Mouse (Mus musculus) kidney, postnatal 14 days (tissue): ENCODE measurements around the gene E2f6.
A peak's percentile ranks its signal among the peaks of the same experiment; 100 is the strongest.

Source experiments
- DNase-seq: peaks from one replicate; pipeline ENCODE4 v3.0.0; 2022; ENCODE audit warnings: mixed read lengths

Gene E2f6

DNA sequence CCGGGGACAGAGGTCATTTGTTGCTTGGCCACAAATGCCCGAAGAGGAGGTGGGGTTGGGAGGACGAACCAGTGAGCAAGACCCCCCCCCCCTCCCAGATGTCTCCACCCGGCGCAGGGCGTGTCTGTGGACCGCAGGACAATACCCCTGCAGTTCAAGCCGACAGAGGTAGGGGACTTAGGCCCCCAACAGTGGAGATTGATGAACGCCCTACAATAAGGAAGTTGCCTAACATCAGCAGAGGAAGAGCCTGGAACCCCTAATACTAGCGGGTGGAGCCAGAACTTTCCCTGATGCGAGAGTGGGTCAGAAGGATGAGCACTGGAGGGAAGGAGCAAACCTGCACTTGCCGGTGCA, 9.8 kb upstream of the E2f6 start:
- no peak for DNase-seq

DNA sequence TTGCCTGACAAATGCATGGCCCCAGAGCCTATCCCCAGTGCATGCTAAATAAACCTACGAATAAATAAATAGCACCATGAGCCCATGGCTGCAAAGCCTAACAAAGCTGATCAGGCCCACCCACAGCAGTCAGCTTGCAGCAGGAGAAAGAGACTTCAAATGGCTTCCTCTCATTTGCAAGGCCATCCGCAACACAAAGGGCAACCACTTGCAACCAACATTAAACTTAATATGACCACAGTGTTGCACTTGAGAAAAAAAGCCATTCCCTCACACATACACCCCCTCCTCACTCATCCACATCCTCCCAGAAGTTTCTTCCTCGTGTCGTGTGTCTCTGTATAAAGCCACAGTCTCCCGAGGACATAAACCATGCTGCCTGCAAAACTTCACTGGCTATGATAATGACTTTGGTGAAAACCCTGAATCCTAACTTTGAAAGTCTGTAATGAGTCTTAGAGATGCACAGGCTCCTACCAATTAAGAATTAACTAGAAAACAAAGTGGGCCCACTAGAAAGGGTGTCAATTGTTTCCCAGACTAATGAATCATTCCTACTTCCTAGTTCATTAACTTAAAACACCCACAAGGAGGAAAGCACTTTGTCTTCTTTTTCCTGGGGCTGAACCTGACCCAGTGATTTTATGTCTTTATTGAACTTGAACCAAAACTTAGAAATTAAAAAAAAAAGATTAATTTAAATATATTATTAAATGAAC, 7.4 kb upstream of the E2f6 start:
- DNase-seq: no peak

DNA sequence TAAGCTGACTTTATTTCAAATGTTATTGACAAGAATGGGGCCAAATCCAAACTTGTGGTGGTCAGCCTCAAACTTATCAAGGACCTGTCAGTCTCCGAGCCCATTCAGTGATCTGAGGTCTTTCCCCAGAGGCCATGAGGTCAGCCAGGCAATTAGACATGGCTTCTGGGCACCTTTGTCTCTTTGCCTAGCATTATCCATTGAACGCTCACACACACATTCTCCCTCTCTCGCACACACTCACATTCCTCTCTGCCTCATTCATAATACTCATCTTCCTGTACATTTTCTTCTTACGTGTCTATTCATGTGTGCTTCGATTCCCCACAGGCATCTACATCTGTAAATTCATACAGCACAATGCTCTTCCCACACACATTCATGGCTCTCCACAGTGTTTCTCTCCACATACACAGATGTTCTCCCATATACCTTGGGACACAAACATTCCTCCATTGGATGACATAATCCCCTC, 6.8 kb upstream of the E2f6 start:
- no peak for DNase-seq

DNA sequence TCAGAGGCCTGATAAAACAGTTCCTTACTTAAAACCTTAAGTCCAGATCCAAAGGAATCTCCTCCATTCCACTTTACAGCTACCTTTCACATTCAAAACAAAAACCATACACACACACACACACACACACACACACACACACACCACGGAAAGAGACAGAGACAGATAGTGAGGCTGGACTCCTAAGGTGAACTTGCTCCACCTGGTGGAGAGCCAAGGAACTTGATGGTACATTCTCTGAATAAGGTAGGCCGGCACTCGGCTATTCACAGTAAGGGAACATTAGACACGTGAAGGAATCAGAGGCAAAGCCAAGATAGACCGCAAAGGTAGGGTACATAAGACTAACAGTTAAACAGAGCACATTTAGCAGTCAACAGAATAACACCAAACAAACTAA, 5.3 kb upstream of the E2f6 start:
- DNase-seq: peak; percentile 86

DNA sequence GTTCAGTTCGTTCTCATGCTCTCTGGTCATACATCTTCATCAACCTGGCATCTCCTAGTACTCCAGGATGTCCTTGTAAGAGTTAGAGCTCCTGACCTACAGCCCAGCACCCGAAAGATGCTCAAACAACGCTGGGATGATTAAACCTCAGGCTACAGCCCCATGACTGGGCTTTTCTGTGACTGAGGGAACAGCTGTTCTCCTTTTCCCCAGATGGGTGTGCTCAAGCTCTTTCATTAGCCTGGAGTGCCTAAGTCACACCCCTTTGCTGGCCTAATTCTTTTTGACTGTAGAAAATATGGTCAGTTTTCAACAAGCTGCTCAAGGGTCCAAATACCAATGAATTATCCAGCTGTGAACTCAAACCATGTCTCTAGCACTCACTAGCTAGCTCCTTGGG, 2.7 kb upstream of the E2f6 start:
- peak; percentile 66 for DNase-seq

DNA sequence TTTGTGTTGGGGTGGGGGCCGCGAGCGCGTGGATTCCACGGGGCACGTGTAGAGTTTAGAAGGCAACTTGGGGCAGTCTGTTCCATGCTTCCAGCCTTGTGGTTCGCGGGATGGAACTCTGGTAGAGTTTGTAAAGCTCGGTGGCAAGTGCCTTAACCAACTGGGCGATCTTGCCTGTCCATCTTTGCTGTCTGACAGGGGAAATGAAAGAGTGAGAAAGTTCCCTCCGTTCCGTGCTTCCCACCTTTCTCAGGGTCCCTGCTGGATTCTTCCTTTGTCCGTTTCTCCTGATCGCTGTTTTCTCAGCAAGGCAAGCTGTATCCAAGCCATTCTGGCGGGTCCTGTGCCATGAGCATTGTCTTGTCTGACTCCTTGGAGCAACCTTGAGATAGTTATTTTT, 714 bp downstream of the E2f6 start:
- DNase-seq: no peak

DNA sequence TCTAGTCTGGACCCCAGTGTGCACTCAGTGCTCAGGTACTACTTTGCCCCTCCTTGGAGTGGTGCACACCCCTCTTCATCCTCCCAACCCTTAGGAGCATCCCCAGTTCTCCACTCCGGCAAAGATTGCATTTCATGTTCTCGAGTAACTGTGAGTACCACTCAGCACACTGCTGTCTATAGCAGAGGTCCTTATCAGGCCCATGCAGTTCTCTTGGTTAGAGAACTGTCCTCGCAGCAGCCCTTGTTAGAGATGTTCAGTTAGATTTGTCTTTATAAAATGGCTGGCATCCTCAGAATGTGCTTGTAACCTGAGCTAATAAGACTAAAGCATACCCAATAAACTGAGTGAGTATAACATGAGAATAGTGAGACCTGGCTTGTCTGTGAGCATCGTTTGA, 6.4 kb downstream of the E2f6 start:
- DNase-seq: no peak

DNA sequence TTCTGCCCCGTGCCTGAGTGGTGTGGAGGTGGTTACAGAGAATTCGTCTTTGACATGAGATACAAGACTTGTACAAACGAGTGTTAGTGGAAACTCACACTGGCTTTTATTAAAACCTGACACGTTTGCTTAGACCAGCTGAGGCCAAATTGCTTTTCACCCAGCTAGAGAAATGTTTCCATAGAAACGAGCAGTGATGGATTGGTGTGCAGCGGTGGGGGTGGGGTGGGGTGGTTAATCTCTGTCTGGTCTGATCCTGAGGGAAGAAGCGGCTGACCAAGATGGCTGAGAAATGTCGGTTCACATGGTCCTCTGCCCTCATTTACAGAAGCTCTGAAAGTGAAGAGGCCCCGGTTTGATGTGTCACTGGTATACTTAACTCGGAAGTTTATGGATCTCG, 7.8 kb downstream of the E2f6 start:
- DNase-seq: no peak

DNA sequence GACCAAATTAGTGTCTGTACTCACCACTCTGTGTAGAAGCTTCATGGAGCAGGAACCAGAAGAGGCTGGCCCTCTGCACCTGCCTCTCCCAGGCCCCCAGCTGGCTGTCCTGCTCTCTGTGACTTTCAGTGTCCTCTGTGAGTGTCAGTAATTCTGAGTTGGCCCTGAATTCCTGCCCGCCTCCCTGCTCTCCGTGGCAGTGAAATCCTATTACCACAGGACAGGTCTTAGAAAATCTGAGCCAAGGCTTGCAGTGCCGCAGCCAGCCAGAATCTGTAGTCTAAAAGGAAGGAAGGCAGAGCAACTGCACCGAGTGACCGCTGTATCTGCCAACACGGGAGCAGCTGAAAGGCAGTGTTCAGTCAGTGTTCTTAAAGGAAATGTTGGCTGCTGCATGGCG, 10.0 kb downstream of the E2f6 start:
- DNase-seq: no peak

DNA sequence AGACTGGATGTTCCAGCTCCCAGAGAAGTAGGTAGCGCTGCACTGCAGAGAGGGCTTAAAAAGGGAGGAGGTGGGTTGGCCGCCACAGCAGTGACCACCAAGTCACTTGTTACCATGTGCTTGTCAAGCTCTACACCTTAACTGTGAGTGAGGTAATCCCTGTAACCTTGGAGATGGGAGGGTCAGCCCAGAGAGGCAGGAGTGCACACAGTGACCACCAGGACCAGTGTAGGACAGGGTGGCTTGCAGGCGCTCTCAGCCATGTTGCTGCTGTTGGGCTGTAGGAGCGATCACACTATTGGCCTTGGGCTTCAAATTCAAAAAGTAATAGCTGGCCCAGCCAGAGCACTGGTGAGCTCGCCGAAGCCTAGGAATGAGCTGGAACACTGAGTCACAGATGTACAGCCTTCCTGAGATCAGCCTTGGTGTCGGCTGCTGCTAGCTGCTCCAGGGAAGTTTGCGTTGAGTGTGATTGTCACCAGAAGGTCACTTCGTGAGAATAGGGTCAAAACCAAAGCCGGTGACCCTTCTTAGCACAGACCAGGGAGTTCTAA, 11.5 kb downstream of the E2f6 start:
- DNase-seq: no peak

DNA sequence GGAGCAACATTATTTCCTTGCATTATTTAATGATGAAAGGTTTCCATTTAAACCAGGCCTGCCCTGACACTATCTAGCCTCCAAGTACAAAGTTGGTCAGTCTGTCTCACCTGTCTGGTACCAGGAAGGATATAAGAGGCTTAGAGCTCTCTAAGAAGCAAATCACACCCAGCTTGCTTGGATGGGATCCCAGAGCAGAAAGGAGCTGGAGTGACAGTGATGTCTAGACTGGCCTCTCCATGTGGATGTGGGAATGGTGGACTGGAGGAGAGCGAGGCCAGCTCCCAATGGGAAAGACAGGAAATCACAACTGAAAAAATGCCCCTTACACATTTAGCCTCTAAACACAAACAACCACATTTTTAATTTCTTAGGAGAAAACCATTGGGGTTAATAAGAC, 12.9 kb downstream of the E2f6 start:
- DNase-seq: no peak

DNA sequence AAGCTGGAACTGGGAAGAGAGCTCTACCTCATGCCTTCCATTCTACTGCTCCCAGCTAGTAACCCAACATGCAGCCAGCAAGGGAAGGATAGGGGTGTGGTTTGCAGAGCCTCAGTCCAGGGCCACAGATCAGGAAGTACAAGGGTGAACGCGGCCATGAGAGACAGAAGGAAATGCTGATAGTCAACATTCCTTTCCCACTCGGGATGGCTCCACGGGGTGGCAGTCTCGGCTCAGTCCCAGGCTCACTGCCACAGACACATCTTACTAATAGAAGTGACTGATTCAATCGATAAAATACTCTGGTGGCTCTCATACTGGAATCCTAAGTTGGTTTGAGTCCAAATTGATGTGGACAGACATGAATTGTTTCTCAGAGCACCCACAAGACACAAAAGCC, 17.7 kb downstream of the E2f6 start:
- peak; percentile 66 for DNase-seq

DNA sequence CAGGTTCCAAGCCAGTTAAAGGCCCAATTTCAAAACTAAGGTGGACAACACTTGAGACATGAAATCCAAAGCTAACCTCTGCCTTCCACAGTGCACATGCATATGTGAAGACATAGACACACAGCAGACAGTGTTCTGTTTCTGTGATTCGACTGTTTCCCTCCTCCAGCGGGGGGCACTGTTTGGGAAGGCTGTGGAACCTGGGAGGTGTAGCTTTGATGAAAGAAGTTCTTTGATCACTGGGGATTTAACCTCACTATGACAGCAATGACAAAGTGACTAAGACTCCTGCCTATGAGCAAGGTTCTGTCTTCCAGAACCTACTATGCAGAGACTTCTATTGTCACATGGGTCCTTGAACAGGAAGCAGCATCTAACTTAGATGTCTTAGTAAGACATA, 19.0 kb downstream of the E2f6 start:
- no peak for DNase-seq

DNA sequence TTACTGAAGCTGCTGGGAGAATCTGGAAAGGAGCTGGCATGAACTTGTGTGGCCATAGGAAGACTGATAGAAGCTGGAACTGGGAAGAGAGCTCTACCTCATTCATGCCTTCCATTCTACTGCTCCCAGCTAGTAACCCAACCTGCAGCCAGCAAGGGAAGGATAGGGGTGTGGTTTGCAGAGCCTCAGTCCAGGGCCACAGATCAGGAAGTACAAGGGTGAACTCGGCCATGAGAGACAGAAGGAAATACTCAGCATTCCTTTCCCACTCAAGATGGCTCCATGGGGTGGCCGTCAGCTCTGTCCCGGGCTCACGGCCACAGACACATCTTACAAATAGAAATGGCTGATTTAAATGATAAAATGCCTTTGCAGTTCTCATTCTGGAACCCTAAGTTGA, 20.3 kb downstream of the E2f6 start:
- DNase-seq: peak; percentile 39

DNA sequence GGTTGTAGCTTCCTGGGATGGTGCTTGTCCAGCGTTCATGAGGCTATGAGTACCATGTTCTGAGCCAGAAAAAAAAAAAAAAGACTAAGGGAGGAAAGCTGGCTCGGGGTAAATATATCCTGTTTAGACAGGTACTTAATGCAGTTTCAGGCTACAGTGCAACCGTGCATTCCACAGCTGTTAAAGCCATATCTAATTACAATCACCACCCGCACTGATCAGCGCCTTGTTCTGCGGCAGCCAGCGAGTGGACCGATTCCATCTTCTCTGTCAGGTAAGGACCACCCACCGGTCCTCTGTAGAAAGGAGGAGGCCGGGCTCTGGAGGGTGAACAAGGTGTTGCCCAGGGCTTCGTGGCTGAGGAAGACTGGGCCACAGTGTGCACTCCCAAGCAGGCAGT, 23.9 kb downstream of the E2f6 start:
- no peak for DNase-seq

DNA sequence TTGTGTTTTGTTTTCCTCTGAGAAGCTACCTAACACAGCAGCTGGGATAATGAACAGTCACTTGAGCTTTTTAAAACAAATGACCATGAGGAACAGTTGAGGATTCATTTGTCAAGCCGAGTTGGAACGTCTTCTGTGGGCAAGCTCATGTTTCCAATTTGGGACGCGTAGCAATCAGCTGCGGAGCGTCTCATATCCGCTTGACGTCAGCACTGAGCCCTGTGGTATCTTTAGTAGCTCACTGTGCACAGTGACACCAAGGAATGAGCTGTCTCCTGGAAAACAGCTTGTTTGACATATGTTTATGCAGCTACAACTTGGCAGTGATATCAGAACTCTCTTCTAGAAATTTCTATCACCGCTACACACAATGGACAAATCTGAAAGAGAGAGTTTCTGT, 25.4 kb downstream of the E2f6 start:
- peak; percentile 71 for DNase-seq

DNA sequence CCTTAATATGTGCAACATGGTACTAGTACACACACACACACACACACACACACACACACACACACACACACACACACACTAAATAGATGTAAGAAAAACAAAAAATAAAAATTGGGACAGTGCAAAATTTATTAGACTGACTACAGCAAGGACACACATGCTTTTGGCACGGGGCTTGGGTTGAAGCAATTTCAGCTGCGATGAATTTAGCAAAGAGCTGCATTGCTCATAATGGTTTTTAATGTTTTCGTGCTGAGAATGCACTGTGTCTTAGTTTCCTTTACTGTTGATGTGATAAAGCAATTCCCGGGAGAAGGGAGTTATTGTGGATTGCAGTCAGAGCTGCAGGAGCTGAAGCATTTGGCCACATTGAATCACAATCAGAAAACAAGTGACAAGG, 27.0 kb downstream of the E2f6 start:
- DNase-seq: peak; percentile 27

DNA sequence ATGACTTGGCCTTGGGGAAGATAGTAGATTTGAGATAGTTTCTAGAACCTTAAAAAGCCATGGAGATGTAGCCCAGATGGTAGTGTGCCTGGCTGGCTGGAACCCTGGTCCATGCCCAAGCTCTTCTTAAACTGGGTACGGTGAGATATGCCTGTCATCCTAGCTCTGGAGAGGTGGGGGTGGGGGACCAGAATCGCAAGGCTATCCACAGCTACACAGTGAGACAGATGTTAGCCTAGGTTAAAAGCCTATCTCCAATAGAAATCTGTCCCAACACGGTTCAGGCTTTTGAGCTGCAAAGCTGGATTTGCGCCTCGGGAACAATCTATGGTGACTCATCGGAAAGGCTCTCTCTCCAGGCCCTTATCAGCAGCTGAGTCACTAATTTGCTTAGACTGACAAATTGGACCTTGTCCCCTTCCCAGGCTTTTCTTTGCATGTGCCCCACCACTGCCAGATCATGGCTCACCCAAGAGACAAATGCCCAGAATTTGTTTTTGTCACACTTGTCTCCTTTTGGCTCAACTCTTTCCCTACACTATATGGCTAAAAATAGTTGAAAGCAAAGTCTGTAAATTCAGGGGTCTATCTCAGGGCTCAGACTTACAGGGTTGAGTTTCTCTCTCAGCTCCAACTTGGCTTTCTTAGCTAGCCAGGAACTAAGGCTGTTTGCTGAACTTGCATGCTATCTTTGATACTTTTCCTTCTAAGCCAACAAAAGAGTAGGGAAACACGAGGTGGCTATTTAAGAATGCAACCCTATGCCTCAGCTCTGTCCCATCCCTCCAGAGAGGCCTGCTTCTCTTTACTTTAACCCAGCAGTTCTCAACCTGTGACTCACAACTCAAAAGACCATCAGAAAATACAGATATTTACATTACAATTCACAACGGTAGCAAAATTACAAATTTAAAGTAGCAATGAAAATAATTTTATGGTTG, 30.3 kb downstream of the E2f6 start:
- no peak for DNase-seq

DNA sequence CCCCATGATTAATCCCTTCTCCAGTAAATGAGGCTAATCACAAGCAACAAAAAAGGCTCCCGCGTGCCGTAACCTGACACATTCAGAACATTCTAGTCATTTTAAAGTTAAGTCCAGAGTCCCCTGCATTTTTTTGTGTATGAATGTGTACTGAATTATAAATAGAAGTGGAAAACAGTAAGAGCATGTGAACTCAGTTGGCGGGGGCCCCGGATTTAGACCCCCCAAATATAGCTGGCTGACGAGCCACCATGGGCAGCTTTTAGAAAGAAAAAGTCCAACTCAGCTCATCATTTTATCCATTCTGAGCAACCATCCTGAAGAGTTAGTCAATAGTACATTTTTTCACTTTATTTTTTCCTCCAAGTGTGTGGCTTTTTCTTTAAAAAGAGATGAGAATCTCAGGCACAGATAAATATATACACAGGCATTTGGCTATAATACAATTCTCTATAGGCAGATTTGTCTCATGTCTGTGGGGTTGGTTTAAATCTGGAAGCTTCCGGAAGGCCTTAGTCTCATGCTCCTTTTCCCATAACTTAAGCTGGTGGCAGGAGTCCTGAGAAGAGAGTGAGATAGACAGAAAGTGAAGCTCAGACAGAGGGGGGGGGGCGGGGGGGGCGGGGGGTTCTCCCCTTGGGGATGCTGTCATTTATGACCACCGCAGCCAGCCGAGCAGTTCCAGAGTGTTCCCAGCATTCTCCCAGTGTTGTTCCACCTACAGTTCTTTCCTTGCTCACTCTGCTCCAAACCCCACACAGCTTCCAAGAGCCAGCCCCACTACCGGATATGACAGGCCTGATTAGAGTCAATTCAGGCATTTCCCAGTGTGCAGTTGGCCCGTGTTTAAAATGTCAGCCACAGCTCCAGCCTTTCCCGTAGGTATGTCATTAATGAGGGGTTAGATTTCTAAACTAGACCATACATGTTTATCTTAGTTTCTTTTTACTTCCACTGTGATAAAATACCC, 34.1 kb downstream of the E2f6 start:
- DNase-seq: no peak

DNA sequence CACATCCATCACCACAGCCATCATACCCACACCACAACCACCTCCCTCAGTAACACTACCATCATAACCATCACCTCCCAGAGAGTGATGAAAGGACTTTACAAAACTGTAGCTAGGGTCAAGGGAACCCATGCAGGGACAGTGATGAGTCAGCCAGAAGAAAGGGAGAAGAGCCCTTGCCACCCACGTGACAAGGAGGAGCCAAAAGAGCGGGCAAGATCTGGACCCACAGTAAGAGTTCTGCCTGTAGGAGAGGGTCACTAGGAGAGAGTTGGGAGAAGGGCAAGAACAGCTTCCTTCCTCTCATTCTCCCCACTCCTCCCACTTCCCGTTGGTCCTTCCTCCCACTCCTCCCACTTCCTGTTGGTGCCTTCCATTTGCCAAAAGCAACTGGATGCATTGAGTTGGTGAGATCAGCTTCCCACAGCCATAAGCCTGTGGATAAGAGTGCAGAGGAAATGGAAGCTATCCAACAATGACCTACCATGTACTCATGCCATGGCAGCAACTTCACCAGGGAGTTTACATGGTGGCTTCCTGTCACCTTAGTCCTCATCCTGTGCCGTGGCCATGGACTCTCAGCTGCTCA, 36.5 kb downstream of the E2f6 start:
- no peak for DNase-seq

DNA sequence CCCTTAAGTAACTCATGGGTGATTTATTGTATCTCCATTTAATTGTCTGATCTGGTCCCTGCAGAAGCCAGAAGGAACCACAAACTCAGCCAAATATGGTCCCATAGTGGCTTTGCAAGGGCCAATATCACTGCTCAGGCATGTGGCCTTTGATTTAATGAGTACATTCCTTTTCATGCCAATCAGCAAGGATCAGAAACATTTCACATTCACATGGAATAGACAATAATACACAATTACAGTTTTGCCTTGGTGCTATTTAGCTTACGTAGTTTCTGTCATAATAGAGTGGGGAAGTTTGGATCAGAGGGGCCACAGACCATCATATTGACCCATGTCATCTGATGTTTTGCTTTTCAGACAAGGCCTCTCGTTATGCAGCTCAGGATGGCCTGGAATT, 37.7 kb downstream of the E2f6 start:
- DNase-seq: no peak

DNA sequence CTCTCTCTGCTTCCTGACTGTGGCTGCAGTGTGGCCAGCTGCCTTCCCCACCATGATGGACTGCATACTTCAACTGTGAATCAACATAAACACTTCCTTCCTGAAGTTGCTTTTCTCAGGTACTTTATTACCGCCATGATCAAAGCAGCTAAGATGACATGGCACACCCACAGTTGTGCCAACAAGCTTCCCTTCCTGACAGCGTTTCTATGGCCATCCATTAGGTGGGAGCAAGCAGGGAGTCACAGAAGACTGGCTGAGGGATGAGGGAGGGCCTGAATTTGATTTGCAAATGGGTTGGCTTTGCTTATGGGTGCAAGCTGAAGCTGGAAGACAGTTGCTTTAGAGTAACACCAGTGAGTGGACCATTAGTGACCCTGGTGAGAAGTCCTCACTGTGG, 39.1 kb downstream of the E2f6 start:
- no peak for DNase-seq
